Mouse (Mus musculus): ENCODE data around the gene Ptpn22.

Ptpn22 gene

GRCm38 (mm10) chr3:103925302-103925701 lies 65.7 kb downstream of the Ptpn22 start:
- DNase-seq (ENCODE audit: low spot score) = no peak

- DNase-seq (ENCODE audit: low spot score) = no peak
These were observed 67.9 kb downstream of the Ptpn22 start for GRCm38 (mm10) chr3:103927511-103927910.

DNA sequence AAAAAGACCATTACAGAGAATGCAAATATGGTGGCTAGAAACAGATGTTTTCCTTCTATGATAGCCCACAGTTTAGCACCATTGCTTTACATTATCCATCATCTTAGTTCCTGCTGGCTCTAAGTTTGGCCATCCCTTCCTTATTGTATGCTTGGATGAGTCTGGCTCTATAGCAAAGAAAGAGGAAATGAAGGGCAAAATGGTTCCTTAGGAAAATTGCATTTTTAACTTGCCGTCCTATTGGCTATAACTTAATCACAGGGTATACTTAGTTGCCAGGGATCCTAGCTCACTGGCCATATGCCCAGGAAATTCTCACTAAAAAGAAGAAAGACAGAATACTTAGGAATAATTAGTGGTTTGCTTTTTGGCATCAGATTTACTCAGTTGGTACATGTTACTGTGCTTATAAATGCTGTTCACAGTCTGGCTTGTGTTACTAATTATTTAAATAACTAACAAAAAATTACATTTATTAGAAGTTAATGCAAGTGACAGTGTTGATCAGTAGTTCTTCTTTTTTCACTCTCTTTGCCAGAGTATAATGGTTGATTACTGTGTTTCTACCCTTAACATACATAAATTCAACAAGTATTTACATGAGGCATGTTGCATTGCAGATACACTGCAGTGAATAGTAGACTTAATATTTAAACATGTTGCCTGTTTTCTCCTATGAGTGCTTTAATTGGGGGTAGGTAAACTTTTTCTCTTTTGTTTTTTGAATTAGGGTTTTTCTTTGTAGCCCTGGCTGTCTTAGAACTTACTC lies 85.4 kb downstream of the Ptpn22 start:
- DNase-seq (ENCODE audit: low spot score) = no peak

- no peak for DNase-seq (ENCODE audit: low spot score)
These were observed 89.1 kb downstream of the Ptpn22 start for GRCm38 (mm10) chr3:103948666-103949065.

- no peak for DNase-seq (ENCODE audit: low spot score)
These were observed 101.0 kb downstream of the Ptpn22 start for GRCm38 (mm10) chr3:103960622-103961021.
